Mouse (Mus musculus) activated CD4-positive, CD25-positive, alpha-beta regulatory T cell, adult 4 months (primary cell): ENCODE data around the gene Pde4d. TPM values are rescaled to one million over a fixed set of nuclear protein-coding genes. Genes with fewer than 3 reads are reported as not detected.

Source experiments
- ATAC-seq: one replicate; pipeline ENCODE4 v1.8.0; 2017
- polyA plus RNA-seq, 2 experiments: library from polyadenylated mRNA; unstranded; fragments of 100-300 nt; shearing (Covaris generic); gene quantifications; one replicate each; pipeline ENCODE4 v1.2.1; 2017

Pde4d gene
- polyA plus RNA-seq, 2 experiments from 2014 or later = 7.3 to 7.6 TPM

- ATAC-seq = no peak
These were observed 1458.6 kb downstream of the Pde4d start for GRCm38 (mm10) chr13:109908386-109908785.

GRCm38 (mm10) chr13:109909111-109909510 lies 1459.4 kb downstream of the Pde4d start:
- no peak for ATAC-seq

GRCm38 (mm10) chr13:109910915-109911314 lies 1461.2 kb downstream of the Pde4d start:
- no peak for ATAC-seq

GRCm38 (mm10) chr13:109912635-109913034 lies 1462.9 kb downstream of the Pde4d start:
- no peak for ATAC-seq

GRCm38 (mm10) chr13:109914246-109914645 lies 1464.5 kb downstream of the Pde4d start:
- no peak for ATAC-seq

- ATAC-seq = no peak
These were observed 1465.1 kb downstream of the Pde4d start for GRCm38 (mm10) chr13:109914846-109915245.

- no peak for ATAC-seq
These were observed 1465.8 kb downstream of the Pde4d start for GRCm38 (mm10) chr13:109915501-109915900.

- no peak for ATAC-seq
These were observed 1466.2 kb downstream of the Pde4d start for GRCm38 (mm10) chr13:109915964-109916363.

- no peak for ATAC-seq
These were observed 1467.8 kb downstream of the Pde4d start for GRCm38 (mm10) chr13:109917551-109917950.

- no peak for ATAC-seq
These were observed 1468.9 kb downstream of the Pde4d start for GRCm38 (mm10) chr13:109918631-109919030.

GRCm38 (mm10) chr13:109920256-109920655 lies 1470.5 kb downstream of the Pde4d start:
- ATAC-seq = no peak

GRCm38 (mm10) chr13:109921336-109922038 lies 1471.7 kb downstream of the Pde4d start:
- no peak for ATAC-seq

- peak; percentile 71 for ATAC-seq
These were observed 1472.5 kb downstream of the Pde4d start for GRCm38 (mm10) chr13:109922228-109922627.

GRCm38 (mm10) chr13:109922782-109923181 lies 1473.0 kb downstream of the Pde4d start:
- ATAC-seq = no peak

GRCm38 (mm10) chr13:109924771-109925170 lies 1475.0 kb downstream of the Pde4d start:
- no peak for ATAC-seq

GRCm38 (mm10) chr13:109926277-109926920 lies 1476.7 kb downstream of the Pde4d start:
- ATAC-seq = peak; percentile 79

GRCm38 (mm10) chr13:109927782-109928181 lies 1478.0 kb downstream of the Pde4d start:
- no peak for ATAC-seq

GRCm38 (mm10) chr13:109932688-109933087 lies 1482.9 kb downstream of the Pde4d start:
- ATAC-seq = no peak

GRCm38 (mm10) chr13:109933554-109933953 lies 1483.8 kb downstream of the Pde4d start:
- no peak for ATAC-seq

- ATAC-seq = no peak
These were observed 1487.1 kb downstream of the Pde4d start for GRCm38 (mm10) chr13:109936866-109937265.

- no peak for ATAC-seq
These were observed 1495.2 kb downstream of the Pde4d start for GRCm38 (mm10) chr13:109944822-109945551.

- no peak for ATAC-seq
These were observed 1501.7 kb downstream of the Pde4d start for GRCm38 (mm10) chr13:109951466-109951865.

GRCm38 (mm10) chr13:109954189-109954588 lies 1504.4 kb downstream of the Pde4d start:
- ATAC-seq = no peak

- no peak for ATAC-seq
These were observed 1508.2 kb downstream of the Pde4d start for GRCm38 (mm10) chr13:109957953-109958352.
